Mouse (Mus musculus): ENCODE results near the gene Zfp36l1. TPM values are rescaled to one million over a fixed set of nuclear protein-coding genes. Genes with fewer than 3 reads are reported as not detected.

Zfp36l1 gene
- total RNA-seq (2021) = 10 to 100 TPM; 43.0 to 53.8 TPM
- long read RNA-seq, experiment 1, transcript Zfp36l1-201 (2 exons, 2,990 nt) = major isoform, 7 of 20 reads
- long read RNA-seq, experiment 1, partial matches to known transcripts = 0 of 20 reads
- long read RNA-seq, experiment 1, other reads (novel, unspliced or antisense) = 13 of 20 reads
- long read RNA-seq, experiment 2, partial matches to known transcripts = 0 of 12 reads
- long read RNA-seq, experiment 2, other reads (novel, unspliced or antisense) = 8 of 12 reads

- peak; percentile 48 to 49 for DNase-seq (ENCODE audit: low spot score in 2 of 2)
Measured at GRCm38 (mm10) chr12:80112852-80113551, at the start of gene Zfp36l1. Gene Zfp36l1 (minus strand): TSS chr12:80113013.

- DNase-seq (ENCODE audit: low spot score in 2 of 2) = no peak
Measured at GRCm38 (mm10) chr12:80162448-80162847, 49.6 kb upstream of the Zfp36l1 start.

DNA sequence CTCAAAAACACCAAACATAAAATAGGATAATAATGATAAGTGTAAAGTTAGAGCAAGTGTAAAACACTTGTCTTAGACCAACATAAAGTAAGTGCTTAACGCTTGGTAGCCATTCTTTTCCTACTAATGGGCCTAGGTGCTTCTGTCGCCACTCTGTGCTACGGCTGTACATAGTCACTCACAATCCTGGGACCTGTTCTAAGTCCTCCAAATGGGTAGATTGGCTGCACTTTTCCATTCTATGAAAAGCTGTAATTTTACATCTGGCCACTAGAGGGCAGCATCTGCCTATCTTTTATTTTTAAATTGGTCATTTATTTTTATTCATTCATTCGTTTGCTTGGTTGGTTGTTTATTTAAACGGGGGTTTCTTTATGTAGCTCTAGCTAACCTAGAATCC is 44.9 kb upstream of the Zfp36l1 start:
- peak in 1 of 2 experiments; percentile 28 for DNase-seq (ENCODE audit: low spot score in 2 of 2)

DNA sequence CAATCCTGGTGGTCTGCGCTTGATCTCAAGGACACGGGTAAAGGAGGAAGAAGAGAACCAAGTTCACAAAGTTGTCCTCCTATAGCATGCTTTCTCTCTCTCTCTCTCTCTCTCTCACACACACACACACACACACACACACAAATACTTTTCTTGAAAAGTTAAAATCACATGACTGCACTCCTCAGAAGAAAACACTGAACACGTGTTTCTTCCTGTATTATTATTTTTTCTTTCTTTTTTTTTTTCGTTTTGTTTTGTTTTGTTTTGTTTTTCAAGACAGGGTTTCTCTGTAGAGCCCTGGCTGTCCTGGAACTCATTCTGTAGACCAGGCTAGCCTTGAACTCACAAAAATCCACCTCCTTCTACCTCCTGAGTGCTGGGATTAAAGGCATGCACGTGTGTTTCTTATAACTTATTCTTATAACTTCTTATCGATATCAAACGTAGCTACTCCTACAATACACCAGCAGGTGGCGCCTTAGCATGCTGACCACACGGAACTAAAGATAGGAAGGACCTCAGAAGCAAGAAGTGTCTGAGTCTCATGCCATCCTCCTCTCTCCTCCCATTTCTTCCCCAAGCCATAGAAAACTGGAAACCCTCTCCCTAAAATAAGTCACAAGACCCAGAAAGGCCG is 41.0 kb upstream of the Zfp36l1 start:
- peak; percentile 37 to 70 for DNase-seq (ENCODE audit: low spot score in 2 of 2)

DNA sequence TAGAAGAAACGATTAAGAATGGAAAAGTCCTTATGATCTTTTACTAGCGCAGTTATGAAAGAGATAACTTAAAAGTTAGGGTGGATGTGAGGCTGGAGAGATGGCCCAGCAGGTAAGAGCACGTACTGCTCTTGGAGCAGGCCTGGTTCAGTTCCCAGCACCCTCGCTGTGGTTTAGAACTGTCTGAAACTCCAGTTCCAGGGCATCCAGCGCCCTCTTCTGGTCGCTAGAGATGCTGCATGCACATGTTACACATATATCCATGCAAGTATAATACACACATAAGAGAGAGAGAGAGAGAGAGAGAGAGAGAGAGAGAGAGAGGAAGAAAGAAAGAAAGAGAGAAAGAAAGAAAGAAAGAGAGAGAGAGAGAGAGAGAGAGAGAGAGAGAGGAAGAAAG is 40.3 kb upstream of the Zfp36l1 start:
- DNase-seq (ENCODE audit: low spot score in 2 of 2) = no peak

- no peak for DNase-seq (ENCODE audit: low spot score in 2 of 2)
Measured at GRCm38 (mm10) chr12:80151821-80152220, 39.0 kb upstream of the Zfp36l1 start.

GRCm38 (mm10) chr12:80150624-80151023 is 37.8 kb upstream of the Zfp36l1 start:
- DNase-seq (ENCODE audit: low spot score in 2 of 2) = no peak

DNA sequence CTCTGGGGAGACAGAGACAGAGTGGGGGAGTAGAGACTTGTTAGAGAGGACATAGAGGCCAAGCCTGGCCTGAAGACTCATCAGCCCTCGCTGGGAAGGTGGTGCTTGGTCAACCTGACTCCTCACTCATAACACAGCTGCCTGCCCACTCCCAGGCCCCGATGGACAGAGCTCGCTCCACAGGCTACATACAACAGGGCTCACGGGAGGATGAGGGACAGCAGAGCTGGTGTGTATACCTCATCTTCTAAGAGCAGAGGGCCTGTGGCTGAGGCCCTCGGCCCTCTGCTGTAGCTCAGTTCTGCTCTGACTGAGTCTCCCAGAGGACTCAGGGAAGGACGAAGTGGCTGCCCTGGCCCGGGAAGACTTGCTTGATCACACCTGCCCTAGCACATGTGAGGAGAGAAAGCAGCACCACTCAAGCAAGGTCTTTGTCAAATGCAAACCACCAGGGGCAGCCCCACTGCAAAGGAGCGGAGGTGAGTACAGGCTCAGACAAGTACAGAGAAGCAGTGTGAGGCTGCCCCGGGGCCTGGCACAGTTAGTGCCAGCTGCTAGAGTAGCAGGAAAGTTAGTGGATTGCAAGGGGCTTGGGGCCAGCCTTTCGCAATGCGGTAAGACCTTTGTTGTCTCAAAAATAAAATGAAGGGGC is 34.9 kb upstream of the Zfp36l1 start:
- DNase-seq (ENCODE audit: low spot score in 2 of 2) = no peak

- peak; percentile 68 to 74 for DNase-seq (ENCODE audit: low spot score in 2 of 2)
Measured at GRCm38 (mm10) chr12:80146227-80147223, 33.7 kb upstream of the Zfp36l1 start.

GRCm38 (mm10) chr12:80145365-80145764 is 32.6 kb upstream of the Zfp36l1 start:
- DNase-seq (ENCODE audit: low spot score in 2 of 2) = no peak

DNA sequence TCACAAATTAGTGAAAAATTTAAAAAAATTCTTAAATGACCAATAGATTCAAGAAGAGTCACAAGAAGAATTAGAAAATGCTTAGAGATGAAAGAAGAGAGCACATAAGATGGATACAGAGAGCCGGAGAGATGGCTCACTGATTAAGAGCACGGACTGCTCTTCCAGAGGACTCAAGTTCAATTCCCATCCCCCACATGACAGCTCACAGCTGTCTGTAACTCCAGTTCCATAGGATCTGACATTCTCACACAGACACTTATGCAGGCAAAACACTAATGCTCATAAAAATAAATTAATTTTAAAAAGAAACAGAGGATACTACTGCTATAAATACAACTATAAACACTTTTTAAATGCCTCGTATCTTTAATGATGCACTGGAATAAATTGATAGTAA is 32.0 kb upstream of the Zfp36l1 start:
- no peak for DNase-seq (ENCODE audit: low spot score in 2 of 2)

DNA sequence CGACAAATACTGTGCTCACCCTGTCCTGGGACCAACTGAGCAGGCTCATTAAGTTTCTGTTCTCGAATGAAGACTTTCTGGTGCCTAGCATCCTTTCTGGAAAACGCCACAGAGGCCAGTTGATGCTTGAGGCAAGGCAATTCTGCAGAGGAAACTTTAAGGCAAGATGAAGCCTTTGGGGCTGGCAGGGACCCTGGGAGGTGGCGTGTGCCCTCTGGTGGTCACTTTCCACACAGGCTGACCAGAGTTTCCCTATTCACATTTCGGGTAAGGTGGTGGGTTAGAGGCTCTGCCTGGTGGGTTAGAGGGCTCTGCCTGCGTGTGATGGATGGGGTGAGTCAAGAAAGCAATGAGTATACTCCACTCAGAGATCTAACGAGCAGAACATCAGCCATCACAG is 28.7 kb upstream of the Zfp36l1 start:
- DNase-seq (ENCODE audit: low spot score in 2 of 2) = peak; percentile 48 to 56

- no peak for DNase-seq (ENCODE audit: low spot score in 2 of 2)
Measured at GRCm38 (mm10) chr12:80141011-80141410, 28.2 kb upstream of the Zfp36l1 start.

- DNase-seq (ENCODE audit: low spot score in 2 of 2) = no peak
Measured at GRCm38 (mm10) chr12:80137744-80138143, 24.9 kb upstream of the Zfp36l1 start.

- DNase-seq (ENCODE audit: low spot score in 2 of 2) = no peak
Measured at GRCm38 (mm10) chr12:80137246-80137645, 24.4 kb upstream of the Zfp36l1 start.

DNA sequence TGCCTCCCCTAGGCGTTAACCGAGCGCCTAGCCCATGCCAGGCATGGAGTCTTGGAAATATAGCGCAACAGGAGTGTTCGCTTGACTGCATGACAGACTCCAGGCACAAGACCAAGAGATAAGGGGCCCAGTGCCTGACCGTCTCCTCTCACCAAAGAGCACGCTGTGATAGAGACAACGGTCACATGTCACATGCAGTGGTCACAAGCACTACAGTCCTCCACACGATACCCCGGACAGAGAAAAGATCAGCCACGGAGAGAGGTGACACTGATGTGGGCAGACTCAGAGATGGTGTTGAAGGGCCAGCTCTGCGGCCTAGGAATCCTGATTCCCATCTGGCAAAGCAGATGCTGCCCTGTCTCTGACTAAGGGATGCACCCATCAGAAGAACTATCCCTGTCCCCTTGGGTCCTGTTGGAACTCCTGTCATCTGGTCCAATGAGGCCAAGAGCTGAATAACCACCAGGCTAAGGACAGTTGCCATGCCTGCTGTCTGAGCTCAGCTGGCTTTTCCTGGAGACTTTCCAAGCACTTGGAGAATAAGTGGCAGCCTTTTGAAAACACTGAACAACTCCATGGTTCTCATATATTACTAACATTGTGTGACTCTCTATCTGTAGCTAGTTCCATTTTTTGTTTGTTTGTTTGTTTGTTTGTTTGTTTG is 23.6 kb upstream of the Zfp36l1 start:
- no peak for DNase-seq (ENCODE audit: low spot score in 2 of 2)

DNA sequence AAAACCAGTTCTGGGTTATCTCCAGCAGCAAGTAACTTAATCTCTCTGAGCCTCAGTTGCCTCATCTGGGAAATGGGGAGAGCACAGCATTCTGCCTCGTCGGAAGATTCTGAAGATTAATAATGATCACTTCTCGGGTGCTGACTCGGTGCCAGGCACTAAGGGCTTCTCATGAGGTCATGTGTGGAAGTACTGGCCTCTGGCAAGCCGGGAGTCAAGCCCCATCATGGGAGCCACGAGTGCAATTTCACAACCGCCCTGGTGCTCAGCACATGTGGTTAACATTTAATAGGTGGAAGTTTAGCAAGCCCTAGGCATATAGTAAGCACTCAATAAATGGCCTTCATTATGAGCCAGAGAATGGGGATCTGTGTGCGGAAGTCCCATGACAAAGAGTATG is 22.4 kb upstream of the Zfp36l1 start:
- no peak for DNase-seq (ENCODE audit: low spot score in 2 of 2)

DNA sequence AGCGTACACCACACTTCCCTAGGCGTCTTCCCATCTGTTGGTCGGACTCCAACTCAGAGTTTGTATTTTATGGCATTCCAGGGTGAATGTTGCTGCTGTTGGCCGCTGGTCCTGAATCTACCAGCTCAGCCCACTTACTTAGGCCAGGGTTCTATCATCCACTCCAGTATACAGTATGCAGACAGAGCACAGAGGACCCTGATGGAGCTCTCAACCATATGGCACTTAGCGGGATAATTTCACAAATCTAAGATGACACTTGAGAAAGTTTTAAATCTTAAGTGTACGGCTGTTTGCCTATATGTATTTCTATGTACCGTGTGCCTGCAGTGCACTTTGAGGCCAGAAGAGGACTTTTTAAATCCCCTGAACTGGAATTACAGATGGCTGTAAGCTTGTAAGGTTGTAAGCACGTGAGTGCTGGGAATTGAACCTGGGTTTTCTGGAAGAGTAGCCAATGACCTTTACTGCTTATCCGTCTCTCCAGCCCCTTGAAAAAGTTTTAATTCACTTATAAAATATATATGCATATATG is 20.3 kb upstream of the Zfp36l1 start:
- DNase-seq (ENCODE audit: low spot score in 2 of 2) = no peak

DNA sequence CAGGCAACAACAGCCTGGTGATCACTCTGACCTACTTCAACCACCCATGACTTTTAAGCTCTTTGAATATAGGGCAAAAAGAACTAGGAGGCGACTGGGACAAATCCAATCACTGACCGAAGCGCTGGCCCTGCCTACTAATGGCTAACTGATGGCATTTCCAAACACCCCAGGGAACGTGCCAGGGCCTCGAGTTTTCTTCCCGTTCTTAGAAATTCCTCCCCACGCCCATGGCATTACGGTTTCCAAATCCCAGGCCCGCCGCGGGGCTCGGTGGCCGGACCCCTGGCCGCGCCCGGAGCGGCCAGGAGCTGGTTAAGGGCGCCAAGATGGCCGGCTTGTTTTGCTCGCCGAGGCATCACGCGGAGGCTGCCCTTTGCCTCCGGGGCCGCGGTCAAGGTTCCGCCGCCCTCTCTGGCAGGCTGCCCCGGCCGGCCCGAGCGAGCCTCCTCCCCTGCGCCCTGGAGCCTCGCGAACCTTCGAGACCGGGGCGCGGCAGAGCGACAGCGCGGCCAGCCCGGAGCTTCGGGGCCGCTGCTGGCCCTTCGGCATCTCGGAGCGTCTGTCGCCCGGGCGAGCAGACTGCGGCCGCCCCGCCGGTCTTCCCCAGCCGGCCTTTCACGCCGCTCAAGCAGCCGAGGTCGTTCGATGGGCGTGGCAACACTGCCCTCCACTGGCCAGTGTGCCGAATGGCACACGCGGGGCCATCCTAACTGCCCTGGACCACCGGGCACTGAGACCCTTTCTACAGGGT is 19.6 kb upstream of the Zfp36l1 start:
- DNase-seq (ENCODE audit: low spot score in 2 of 2) = peak; percentile 73 to 82
